Mouse (Mus musculus) cerebellum, adult 2 months (tissue): ENCODE results near the gene Timp2.

Experiments
- CTCF ChIP-seq: fragments of 200-500 bp; IDR thresholded peaks from 2 replicates; pipeline ENCODE4 v1.5.1; 2011; ENCODE audit warnings: low read depth, mild to moderate bottlenecking, control low read depth, low read length, moderate library complexity, borderline replicate concordance; ENCODE audit not compliant: insufficient read depth
- POLR2A ChIP-seq: fragments of 200-500 bp; IDR thresholded peaks from 2 replicates; pipeline ENCODE4 v1.6.1; 2011; ENCODE audit warnings: low read length, control low read depth, borderline replicate concordance; ENCODE audit not compliant: insufficient read depth

DNA sequence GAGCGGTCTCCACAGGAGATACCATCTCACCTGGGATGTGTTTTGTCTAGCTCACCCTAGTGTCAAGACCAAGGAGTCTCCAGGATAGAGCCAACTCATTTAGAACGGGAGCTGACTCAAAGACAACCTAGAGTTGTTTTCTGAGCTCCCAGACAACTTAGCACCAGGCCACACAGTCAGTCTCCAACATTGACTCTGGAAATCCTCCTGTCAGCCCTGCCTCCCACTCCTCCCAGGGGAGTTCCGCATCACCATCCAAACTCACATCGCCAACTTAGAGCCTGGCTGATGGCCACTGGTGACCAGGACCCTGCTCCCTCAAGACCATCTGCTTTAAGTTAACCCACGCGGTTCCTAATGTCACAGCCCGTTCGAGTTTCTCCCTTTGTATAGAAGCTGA lies 19.9 kb upstream of the Timp2 start:
- TF ChIP-seq CTCF (no peak), POLR2A (no peak)
